Mouse (Mus musculus): ENCODE measurements around the gene Mapk8ip2. TPM values are rescaled to one million over a fixed set of nuclear protein-coding genes. Genes with fewer than 3 reads are reported as not detected.

Mapk8ip2 gene
- polyA plus RNA-seq, 1 experiment from 2014 or later, result 2.5 TPM

DNA sequence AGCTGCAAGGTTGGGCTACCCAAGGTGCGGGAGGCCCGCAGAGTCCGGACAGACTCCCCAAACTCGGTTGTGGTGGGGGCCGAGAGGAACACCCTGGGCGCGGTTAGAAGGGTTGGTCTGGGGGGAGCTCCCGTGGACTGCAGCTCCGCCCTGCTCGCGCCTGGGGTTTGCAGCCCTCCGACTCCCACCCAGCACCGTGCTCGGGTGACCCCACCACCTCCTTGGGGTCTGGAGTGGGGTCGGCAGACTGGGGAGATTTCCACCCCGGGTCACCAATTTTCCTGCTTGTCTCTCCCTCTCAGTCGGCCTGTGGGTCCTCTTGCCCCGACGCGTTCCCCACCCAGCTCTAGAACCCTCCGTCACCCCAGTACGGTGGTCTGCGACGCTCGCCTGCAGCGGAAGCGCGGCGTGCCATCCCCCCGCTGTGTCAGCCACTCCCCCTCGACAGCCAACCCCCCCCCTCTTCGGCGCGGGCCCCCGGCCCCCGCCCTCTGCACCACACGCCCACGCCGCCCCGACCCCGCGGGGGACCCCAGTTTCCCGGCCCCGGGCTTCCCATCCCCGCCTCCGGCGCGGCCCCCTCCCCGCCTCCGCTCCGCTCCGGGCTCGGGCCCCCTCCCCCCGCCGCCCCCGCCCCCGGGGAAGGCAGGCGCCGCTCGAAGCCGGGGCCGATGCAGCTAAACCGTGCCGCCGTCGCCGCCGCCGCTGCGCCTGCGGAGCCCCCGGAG, 45.4 kb downstream of the Mapk8ip2 start, which contains the start of gene Shank3:
Gene Shank3, plus strand, starts transcription at position 663 of the 728 bp plus-strand sequence.
- Histone ChIP-seq H3K4me1 (peaks cover 38% of the 10 kb centered on the region), H3K27me3 (ENCODE audit: low read depth, poor library complexity, severe bottlenecking) (peaks cover 60% of the 10 kb centered on the region), H3K27ac (peak within 1 kb of the TSS; percentile 88), H3K9me3 (replicated peaks) (no peaks in the 10 kb centered on the region), H3K4me3 (peak within 1 kb of the TSS; percentile 66), H3K36me3 (peaks cover 12% of the 10 kb centered on the region)
- peak; percentile 66 for DNase-seq (ENCODE audit: low spot score)
- WGBS, result under 1% methylated on average over 71 of the region's 72 CpGs

DNA sequence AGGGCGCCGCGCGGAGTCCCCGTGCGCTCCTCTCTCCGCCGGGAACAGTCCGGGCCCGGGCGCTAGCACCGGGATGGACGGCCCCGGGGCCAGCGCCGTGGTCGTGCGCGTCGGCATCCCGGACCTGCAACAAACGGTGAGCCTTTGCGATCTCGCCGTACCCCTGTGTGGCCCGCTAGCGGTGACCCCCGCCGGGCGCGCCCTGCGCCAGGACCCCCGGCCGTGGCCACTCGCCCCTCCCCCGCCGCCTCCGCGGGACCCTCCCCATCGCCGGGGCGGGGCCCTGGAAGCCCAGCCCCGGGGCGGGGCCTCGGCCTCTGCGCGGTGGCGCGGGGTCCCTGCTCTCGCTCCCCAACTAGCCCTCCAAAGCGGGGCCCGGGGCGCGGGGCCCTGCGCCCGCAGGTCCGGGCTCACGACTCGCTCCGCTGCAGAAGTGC, 46.1 kb downstream of the Mapk8ip2 start:
- H3K36me3 ChIP-seq, result peaks cover 14% of the 10 kb centered on the region
- under 1% methylated on average over 54 of the region's 60 CpGs for WGBS
- H3K27me3 ChIP-seq (ENCODE audit: low read depth, poor library complexity, severe bottlenecking), result peaks cover 60% of the 10 kb centered on the region
- H3K27ac ChIP-seq, result peak overlapping the region; percentile 88
- DNase-seq (ENCODE audit: low spot score), result peak; percentile 86
- peaks cover 38% of the 10 kb centered on the region for H3K4me1 ChIP-seq
- no peaks in the 10 kb centered on the region for H3K9me3 ChIP-seq (replicated peaks)
- peak overlapping the region; percentile 66 for H3K4me3 ChIP-seq

DNA sequence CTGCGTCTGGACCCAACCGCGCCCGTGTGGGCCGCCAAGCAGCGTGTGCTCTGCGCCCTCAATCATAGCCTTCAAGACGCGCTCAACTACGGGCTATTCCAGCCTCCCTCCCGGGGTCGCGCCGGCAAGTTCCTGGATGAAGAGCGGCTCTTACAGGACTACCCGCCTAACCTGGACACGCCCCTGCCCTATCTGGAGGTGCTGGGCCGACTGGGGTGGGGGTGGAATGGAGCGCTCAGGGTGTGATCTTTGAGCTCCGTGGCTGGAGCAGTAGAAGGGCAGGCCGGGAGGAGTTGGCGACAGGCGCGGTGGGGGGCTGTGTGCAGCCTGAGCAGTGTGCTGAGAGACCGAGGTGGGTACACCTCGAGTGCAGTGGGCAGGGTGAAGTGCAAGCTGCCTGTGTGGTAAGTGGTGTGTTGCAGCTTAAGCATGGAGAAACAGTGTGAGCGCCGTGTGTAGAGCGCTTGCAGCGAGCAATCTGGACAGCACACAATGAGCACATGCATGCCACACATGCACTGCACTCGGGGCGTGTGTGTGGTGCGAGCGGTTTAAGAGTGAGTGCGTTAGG, 46.6 kb downstream of the Mapk8ip2 start:
- Histone ChIP-seq H3K27me3 (ENCODE audit: low read depth, poor library complexity, severe bottlenecking) (peaks cover 60% of the 10 kb centered on the region), H3K4me1 (peaks cover 43% of the 10 kb centered on the region), H3K9me3 (replicated peaks) (no peaks in the 10 kb centered on the region), H3K27ac (peak overlapping the region; percentile 88), H3K4me3 (peak overlapping the region; percentile 66), H3K36me3 (peaks cover 14% of the 10 kb centered on the region)
- DNase-seq (ENCODE audit: low spot score), result no peak
- WGBS, result 1% methylated on average over 35 of the region's 35 CpGs

DNA sequence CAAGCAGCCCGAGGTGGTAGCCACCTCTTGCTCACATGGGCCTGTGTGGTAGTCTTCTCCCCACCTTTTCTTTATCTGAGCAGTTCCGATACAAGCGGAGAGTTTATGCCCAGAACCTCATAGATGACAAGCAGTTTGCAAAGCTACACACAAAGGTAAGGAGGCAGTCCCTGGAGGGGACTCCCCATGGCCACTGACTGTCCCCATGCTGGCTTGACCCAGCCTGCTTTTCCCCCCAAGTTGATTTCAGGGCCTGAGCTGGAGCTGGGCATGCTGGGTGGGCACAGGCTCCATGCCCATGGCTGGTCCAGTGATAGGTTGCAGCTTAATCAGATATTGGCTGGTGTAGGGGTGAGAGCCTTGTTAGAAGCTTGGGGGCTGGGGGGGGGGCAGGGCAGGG, 47.6 kb downstream of the Mapk8ip2 start:
- Histone ChIP-seq H3K36me3 (peaks cover 16% of the 10 kb centered on the region), H3K27ac (no peak overlapping the region), H3K4me1 (peaks cover 47% of the 10 kb centered on the region), H3K9me3 (replicated peaks) (no peaks in the 10 kb centered on the region), H3K4me3 (peak overlapping the region; percentile 66; the same call in 1 of the 2 replicates), H3K27me3 (ENCODE audit: low read depth, poor library complexity, severe bottlenecking) (peaks cover 55% of the 10 kb centered on the region)
- no peak for DNase-seq (ENCODE audit: low spot score)
- 85% methylated on average over 3 of the region's 3 CpGs for WGBS

DNA sequence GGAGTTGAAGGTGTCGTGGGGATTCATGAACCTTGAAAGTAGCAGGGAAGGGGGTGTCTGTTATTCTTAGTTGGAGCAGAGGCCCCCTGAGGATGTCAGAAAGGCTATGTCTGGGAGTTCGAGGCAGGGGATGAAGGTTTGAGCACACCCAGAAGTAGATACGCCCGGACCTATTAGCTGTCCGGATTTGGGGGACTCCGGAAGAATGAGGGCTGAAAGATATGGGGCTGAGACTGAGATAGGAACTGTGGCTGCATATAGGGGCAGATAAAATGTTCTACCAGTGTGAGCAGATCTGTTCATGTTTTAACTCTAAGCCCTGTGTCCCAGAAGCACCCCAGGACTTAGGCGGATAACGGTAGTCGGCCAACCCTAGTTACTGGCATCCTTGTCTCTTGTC, 51.1 kb downstream of the Mapk8ip2 start:
- Histone ChIP-seq H3K4me1 (peaks cover 23% of the 10 kb centered on the region), H3K9me3 (replicated peaks) (no peaks in the 10 kb centered on the region), H3K36me3 (peaks cover 24% of the 10 kb centered on the region), H3K27ac (no peak overlapping the region), H3K4me3 (no peak overlapping the region), H3K27me3 (ENCODE audit: low read depth, poor library complexity, severe bottlenecking) (peaks cover 23% of the 10 kb centered on the region)
- 92% methylated on average over 9 of the region's 9 CpGs for WGBS
- DNase-seq (ENCODE audit: low spot score), result no peak

DNA sequence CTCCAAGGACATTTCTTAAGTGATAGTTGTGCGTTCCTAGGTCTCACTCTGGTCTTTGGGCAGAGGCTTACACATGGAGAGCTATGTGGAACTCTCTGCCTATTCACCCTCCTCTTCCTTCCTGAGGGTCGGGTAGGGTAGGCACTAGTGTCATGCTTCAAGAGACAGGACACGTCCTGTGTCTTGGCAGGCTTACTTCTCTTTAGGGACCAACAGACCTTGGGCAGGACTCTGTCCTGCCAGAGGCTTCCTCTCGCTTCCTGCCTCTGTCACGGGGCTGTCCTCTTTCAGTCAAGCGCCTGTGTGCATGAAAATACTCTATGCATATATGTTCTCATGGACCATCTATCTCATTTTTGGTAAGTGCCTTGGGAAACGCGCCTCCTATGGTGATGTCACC, 54.0 kb downstream of the Mapk8ip2 start:
- peaks cover 24% of the 10 kb centered on the region for H3K36me3 ChIP-seq
- no peaks in the 10 kb centered on the region for H3K9me3 ChIP-seq (replicated peaks)
- H3K27ac ChIP-seq, result no peak overlapping the region
- peaks cover 9% of the 10 kb centered on the region for H3K4me1 ChIP-seq
- DNase-seq (ENCODE audit: low spot score), result no peak
- WGBS, result 89% methylated on average over 8 of the region's 8 CpGs
- H3K4me3 ChIP-seq, result no peak overlapping the region
- 0 out of 2 replicates have a peak, but pooled peaks cover 6% of the 10 kb centered on the region for H3K27me3 ChIP-seq (ENCODE audit: low read depth, poor library complexity, severe bottlenecking)

DNA sequence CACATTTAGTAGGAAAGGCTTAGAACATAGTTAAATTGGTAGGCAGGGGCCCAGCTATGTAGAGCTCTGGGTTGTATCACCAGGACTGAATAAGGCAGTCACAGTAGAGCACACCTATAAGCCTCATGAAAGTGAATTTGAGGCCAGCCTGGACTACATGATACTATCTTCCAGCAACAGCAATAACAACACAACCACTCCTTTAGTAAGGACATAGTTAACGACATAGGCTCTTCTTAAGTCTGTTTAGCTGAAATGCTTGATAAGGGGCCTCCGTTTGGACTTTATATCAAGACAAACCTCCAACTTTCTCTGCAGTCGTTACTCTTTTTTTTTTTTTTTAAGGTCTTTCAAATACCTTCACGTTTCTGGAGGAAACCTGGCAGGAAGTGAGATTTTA, 59.0 kb downstream of the Mapk8ip2 start:
- Histone ChIP-seq H3K4me1 (no peaks in the 10 kb centered on the region), H3K27ac (no peak overlapping the region), H3K9me3 (replicated peaks) (no peaks in the 10 kb centered on the region), H3K36me3 (no peaks in the 10 kb centered on the region), H3K27me3 (ENCODE audit: low read depth, poor library complexity, severe bottlenecking) (no peaks in the 10 kb centered on the region), H3K4me3 (no peak overlapping the region)
- DNase-seq (ENCODE audit: low spot score), result no peak
- 83% methylated on average over 4 of the region's 4 CpGs for WGBS

Other genes with a start within 250 kb of the Mapk8ip2 start
- gene Ppp6r2, start 242.4 kb upstream of the Mapk8ip2 start, polyA plus RNA-seq (2016; fragmentation: Nextera tagmentation; extraction: Ambion mirVana), result 15.4 and 21.2 TPM in 2 replicates
- gene Sbf1, start 138.6 kb upstream of the Mapk8ip2 start, polyA plus RNA-seq (2016; fragmentation: Nextera tagmentation; extraction: Ambion mirVana), result 71.9 and 80.9 TPM in 2 replicates
- 0.11 and 0.18 TPM in 2 replicates for gene Adm2, start 131.2 kb upstream of the Mapk8ip2 start, polyA plus RNA-seq (2016; fragmentation: Nextera tagmentation; extraction: Ambion mirVana)
- not detected in 2 replicates for gene Miox, start 119.5 kb upstream of the Mapk8ip2 start, polyA plus RNA-seq (2016; fragmentation: Nextera tagmentation; extraction: Ambion mirVana)
- gene Lmf2, start 98.3 kb upstream of the Mapk8ip2 start, polyA plus RNA-seq (2016; fragmentation: Nextera tagmentation; extraction: Ambion mirVana), result 40.8 and 45.1 TPM in 2 replicates
- 197 and 200 TPM in 2 replicates for gene Ncaph2, start 98.2 kb upstream of the Mapk8ip2 start, polyA plus RNA-seq (2016; fragmentation: Nextera tagmentation; extraction: Ambion mirVana)
- 7.4 and 9.0 TPM in 2 replicates for gene Sco2, start 80.1 kb upstream of the Mapk8ip2 start, polyA plus RNA-seq (2016; fragmentation: Nextera tagmentation; extraction: Ambion mirVana)
- 1.2 and 1.5 TPM in 2 replicates for gene Tymp, start 76.9 kb upstream of the Mapk8ip2 start, polyA plus RNA-seq (2016; fragmentation: Nextera tagmentation; extraction: Ambion mirVana)
- gene Odf3b, start 74.6 kb upstream of the Mapk8ip2 start, polyA plus RNA-seq (2016; fragmentation: Nextera tagmentation; extraction: Ambion mirVana), result 0.39 and 0.53 TPM in 2 replicates
- gene Klhdc7b, start 69.0 kb upstream of the Mapk8ip2 start, polyA plus RNA-seq (2016; fragmentation: Nextera tagmentation; extraction: Ambion mirVana), result 0.08 TPM in 1 of 2 replicates, not detected in the other
- gene Syce3, start 43.4 kb upstream of the Mapk8ip2 start, polyA plus RNA-seq (2016; fragmentation: Nextera tagmentation; extraction: Ambion mirVana), result not detected in 2 replicates
- 1.0 and 1.1 TPM in 2 replicates for gene Cpt1b, start 28.1 kb upstream of the Mapk8ip2 start, polyA plus RNA-seq (2016; fragmentation: Nextera tagmentation; extraction: Ambion mirVana)
- gene C730034F03Rik, start 24.3 kb upstream of the Mapk8ip2 start, polyA plus RNA-seq (2016; fragmentation: Nextera tagmentation; extraction: Ambion mirVana), result 3.0 and 4.5 TPM in 2 replicates
- gene Gm44502, start 24.2 kb upstream of the Mapk8ip2 start, polyA plus RNA-seq (2016; fragmentation: Nextera tagmentation; extraction: Ambion mirVana), result not detected in 2 replicates
- gene Chkb, start 24.0 kb upstream of the Mapk8ip2 start, polyA plus RNA-seq (2016; fragmentation: Nextera tagmentation; extraction: Ambion mirVana), result 38.6 and 41.9 TPM in 2 replicates
- gene Arsa, start 23.5 kb downstream of the Mapk8ip2 start, polyA plus RNA-seq (2016; fragmentation: Nextera tagmentation; extraction: Ambion mirVana), result 9.6 and 11.2 TPM in 2 replicates
- 2.1 and 2.8 TPM in 2 replicates for gene Shank3, start 45.7 kb downstream of the Mapk8ip2 start, polyA plus RNA-seq (2016; fragmentation: Nextera tagmentation; extraction: Ambion mirVana)
- gene Acr, start 114.4 kb downstream of the Mapk8ip2 start, polyA plus RNA-seq (2016; fragmentation: Nextera tagmentation; extraction: Ambion mirVana), result 0.10 TPM in 1 of 2 replicates, not detected in the other
- 64.8 and 65.6 TPM in 2 replicates for gene Rabl2, start 138.0 kb downstream of the Mapk8ip2 start, polyA plus RNA-seq (2016; fragmentation: Nextera tagmentation; extraction: Ambion mirVana)